Mouse (Mus musculus): ENCODE measurements around the gene Zfp619. TPM values are rescaled to one million over a fixed set of nuclear protein-coding genes. Genes with fewer than 3 reads are reported as not detected.

Zfp619 gene
- polyA plus RNA-seq, 1 experiment from 2014 or later: 2.0 TPM

Other genes with a start within 250 kb of the Zfp619 start
- gene Gm5114, start 104.6 kb upstream of the Zfp619 start, polyA plus RNA-seq (2014; fragmentation: Nextera tagmentation; extraction: Ambion mirVana): not detected in 2 replicates